Mouse (Mus musculus): ENCODE measurements around the gene Pou2f2. TPM values are rescaled to one million over a fixed set of nuclear protein-coding genes. Genes with fewer than 3 reads are reported as not detected.

The Pou2f2 gene
- total RNA-seq, 2 experiments from 2014 or later: 6.9 to 8.1 TPM

DNA sequence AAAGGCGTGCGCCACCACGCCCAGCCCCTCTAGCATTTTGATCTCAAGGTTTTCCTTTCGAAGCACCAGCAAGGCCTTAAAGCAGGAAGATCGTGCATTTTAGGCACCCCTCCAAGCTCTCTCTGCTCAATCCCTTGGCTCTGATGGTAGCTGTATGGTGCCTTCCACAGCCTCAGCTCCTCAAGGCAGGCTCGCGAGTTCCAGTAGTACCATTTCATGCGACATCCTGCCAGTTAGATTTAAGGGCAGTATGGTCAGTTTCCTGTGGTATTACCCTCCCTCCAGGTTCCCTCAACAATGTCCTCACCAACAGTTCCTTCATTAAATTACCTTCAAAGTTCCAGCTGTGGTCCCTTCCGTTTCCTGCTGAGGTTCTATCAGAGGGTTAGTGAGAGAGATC, 16.6 kb upstream of the Pou2f2 start:
- no peak for DNase-seq (ENCODE audit: low spot score in 2 of 2)

- DNase-seq (ENCODE audit: low spot score in 2 of 2): no peak
These were observed 15.6 kb upstream of the Pou2f2 start for GRCm38 (mm10) chr7:25195148-25195547.

DNA sequence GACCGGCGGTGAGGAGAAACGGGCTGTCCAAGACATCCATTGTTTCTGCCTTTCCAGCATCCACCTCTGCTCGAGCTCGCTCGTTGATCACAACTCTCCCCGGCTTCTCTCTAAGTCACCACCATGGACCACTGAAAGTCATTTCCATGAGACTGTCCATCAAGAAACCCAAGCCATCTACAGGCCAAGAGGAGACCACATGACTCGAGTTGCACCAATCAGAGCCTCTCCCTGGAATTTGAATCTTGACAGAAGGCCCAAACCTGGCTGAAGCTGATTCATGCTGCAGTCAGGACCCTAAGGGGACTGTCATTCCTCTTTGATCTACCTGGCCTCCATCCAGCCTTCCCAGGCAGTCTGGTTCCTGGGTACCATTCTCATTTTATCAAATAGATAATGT, 12.6 kb upstream of the Pou2f2 start:
- DNase-seq (ENCODE audit: low spot score in 2 of 2): no peak

- DNase-seq (ENCODE audit: low spot score in 2 of 2): no peak
These were observed 11.3 kb upstream of the Pou2f2 start for GRCm38 (mm10) chr7:25190806-25191205.

DNA sequence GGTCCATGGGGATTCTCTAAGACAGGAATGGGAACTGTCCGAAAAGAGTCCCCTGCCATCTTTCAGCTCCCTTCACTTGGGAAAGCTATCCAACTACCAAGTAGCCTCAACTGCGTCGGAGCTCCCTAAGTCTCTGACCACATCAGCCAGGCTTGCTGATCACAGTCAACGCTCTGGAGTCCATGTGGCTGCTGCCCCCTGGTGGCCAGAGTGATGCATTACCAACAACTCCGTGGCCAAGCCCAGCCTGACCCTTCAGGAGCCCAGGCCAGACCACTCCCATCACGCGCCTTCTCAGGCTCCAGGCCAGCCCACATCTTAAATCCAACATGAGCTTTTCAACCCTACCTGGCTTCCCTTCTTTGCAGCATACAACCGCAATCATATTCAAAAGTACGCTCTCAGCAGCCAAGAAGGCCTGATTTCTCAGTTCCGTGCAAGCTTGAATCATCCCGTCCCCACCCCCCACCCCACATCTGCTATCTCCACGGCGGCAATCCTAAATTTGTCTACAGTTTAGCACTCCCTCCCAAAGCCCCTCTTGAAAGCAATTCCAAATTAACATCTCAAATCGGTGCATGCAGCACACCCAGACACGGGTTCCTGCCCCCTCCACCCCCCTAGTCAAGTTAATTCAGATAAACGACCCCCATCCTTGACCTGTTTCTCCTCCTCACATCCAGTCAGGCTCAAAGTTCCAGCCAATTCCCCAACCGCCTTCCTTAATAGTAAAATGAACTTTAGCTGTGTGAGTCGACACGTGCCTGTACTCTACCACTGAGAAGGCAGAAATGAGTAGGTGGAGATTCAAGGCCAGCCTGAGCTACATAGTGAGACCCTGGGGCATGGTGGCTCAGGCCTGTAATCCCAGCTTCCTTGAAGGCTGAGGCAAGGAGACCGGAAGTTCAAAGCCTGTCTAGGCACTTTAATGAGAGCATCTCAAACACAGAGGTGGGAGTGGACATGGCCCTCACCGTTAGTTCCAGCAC, 8.4 kb upstream of the Pou2f2 start:
- peak; percentile 81 to 89 for DNase-seq (ENCODE audit: low spot score in 2 of 2)

- DNase-seq (ENCODE audit: low spot score in 2 of 2): no peak
These were observed 4.6 kb upstream of the Pou2f2 start for GRCm38 (mm10) chr7:25184091-25184490.

- DNase-seq (ENCODE audit: low spot score in 2 of 2): no peak
These were observed 2.3 kb upstream of the Pou2f2 start for GRCm38 (mm10) chr7:25181814-25182213.

- no peak for DNase-seq (ENCODE audit: low spot score in 2 of 2)
These were observed 1.8 kb upstream of the Pou2f2 start for GRCm38 (mm10) chr7:25181331-25181790.

DNA sequence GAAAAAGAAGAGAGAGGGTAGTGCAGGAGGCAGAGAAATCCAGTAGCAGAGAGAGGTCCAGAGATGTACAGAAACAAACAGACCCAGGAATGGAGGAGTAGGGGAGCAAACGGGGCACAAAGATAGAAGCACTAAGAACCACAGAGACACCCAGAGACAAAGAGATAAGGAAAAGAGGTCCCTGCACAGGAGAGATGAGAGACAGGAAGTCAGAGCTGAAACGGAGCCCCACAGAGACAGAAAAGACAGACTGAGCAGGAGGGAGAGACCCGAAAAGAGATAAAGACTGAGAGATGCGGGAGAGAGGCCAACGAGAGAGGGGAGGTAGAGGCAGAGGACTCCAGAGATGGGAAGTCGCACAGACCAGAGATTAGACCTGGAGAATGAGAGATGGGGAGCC, 986 bp upstream of the Pou2f2 start:
- DNase-seq (ENCODE audit: low spot score in 2 of 2): no peak

- peak; percentile 23 to 44 for DNase-seq (ENCODE audit: low spot score in 2 of 2)
These were observed 530 bp downstream of the Pou2f2 start for GRCm38 (mm10) chr7:25178787-25179605.

- DNase-seq (ENCODE audit: low spot score in 2 of 2): peak in 1 of 2 experiments; percentile 25
These were observed 1.2 kb downstream of the Pou2f2 start for GRCm38 (mm10) chr7:25178317-25178716.

- DNase-seq (ENCODE audit: low spot score in 2 of 2): no peak
These were observed 5.2 kb downstream of the Pou2f2 start for GRCm38 (mm10) chr7:25174343-25174742.

DNA sequence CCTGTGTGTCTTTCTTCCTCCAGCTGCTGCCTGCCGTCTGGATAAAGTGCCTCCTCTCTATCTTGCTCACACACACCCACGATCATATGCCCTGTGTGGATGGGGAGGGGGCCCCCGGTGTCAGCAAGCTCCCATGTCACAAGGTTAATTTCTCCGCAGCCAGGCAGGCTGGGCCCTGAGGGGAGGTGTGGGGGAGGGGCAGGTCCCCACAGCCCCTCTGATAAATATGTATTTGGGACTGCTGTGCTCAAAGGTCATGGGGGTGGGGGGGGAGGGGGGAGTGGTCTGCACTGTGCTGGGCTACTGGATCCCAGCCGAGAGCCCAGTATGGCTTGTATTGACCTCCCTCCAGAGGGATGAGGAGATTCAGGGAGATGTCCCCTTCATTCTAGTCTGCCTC, 6.9 kb downstream of the Pou2f2 start:
- DNase-seq (ENCODE audit: low spot score in 2 of 2): no peak

DNA sequence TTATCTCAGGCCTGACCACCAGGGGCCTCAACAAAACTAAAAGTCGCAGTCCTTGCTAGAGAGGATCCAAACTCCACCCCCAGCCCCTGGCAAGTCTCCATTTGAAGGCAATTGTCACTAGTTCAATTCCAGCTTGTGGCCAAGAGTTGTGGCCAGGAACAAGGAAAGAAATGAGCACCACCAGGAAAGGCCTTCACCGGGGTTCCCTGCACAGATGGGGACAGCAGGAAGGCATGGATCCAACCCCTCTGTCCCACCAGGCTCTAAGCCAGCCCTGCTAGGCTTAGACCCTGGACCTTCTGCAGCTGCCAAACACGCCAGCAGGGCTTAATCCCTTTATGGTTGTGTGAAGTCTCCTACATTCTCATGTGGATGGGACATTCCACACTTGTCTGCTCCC, 8.9 kb downstream of the Pou2f2 start:
- DNase-seq (ENCODE audit: low spot score in 2 of 2): no peak

GRCm38 (mm10) chr7:25166106-25166505, 13.4 kb downstream of the Pou2f2 start:
- no peak for DNase-seq (ENCODE audit: low spot score in 2 of 2)

DNA sequence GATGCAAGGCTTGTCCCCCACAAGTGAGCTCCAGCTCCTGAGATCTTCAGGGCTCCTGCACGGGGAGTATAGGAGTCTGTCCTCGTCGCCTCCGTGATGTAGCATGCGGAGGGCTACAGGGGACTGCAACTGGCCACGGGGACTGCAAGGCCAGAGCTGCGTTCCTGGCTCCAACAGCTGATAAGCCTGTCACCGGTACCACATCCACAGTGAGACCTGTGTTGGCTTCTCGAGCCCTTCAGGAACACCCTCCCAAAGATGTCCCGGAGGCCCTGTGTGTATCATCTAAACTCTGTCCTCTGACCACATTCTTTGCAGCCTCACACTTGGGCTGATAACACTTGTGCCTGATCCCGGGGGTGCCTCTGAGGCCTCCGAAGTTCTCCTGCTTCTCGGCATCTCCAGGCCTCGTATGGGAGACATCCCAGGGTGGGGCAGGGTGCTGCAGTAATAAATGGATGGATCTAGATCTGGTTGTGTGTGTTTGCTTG, 23.3 kb downstream of the Pou2f2 start:
- DNase-seq (ENCODE audit: low spot score in 2 of 2): no peak

- DNase-seq (ENCODE audit: low spot score in 2 of 2): no peak
These were observed 23.9 kb downstream of the Pou2f2 start for GRCm38 (mm10) chr7:25155469-25156157.

GRCm38 (mm10) chr7:25154648-25155047, 24.9 kb downstream of the Pou2f2 start:
- no peak for DNase-seq (ENCODE audit: low spot score in 2 of 2)

DNA sequence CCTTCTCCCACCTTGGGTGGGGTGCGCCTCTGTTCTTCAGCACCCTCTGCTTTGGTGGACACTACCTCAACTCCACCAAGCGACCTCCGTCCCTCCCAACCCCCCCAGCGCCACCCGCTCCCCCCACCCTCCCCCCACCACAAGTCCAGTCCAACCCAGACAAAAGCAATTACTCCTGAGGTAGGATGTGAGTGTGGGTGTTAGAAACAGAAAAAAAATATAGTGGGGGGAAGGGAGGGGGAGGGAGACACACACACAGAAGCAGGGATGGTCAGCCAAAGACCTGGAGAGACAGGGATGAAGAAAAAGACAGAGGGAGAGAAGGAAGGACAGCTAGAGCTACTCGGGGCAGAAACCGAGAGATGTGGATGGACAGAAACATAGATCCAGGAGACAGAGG, 25.7 kb downstream of the Pou2f2 start:
- DNase-seq (ENCODE audit: low spot score in 2 of 2): no peak

DNA sequence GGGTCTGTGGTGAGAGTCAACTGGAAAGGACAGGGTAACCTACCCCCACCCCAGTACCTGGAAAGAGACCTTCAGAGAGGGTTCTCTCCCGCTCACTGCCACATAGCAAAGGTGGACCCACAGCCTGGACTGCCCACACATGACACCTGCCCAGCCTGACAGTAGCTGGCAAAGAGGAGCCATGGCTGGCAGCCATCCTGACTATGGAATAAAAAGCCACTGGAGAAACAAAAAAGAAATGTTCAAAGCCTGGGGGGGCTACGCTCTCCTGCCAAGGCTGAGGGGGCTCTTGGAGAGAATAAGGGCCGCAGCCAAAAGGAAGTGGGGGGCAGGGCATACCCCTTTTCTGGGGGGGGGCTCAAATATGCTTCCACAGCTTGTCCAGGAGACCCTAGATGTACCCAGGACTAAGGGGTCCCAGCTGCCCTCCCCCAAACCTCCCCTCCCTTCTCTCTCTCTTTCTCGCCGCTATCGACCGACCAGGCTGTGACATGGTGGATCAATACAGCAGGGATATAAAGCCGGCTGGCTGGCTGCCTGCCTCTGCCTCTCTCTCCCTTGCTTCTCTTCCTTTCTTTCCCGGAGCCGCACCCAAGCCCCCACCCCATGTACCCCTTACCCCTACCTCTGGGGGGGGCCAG, 27.5 kb downstream of the Pou2f2 start:
- no peak for DNase-seq (ENCODE audit: low spot score in 2 of 2)

- DNase-seq (ENCODE audit: low spot score in 2 of 2): no peak
These were observed 28.5 kb downstream of the Pou2f2 start for GRCm38 (mm10) chr7:25151009-25151408.
